Comparison of ENCODE assay signal across 18 mouse cellular contexts in genomic region chr12:111882852-111883251, GRCm38 (mm10). TPM values are rescaled to one million over a fixed set of nuclear protein-coding genes. Genes with fewer than 3 reads are reported as not detected.
A peak's percentile ranks its signal among the peaks of the same experiment; 100 is the strongest.
DNase-seq lines count a peak whose midpoint lies in the region; ATAC-seq and TF ChIP-seq lines count a peak whose summit lies in the region.
"Had no signal": no experiment of that assay in that cellular context is flagged by ENCODE, and none has a peak within 500 bp of the region (broad histone marks: within the 10 kb centered on the region; RNA-seq: fewer than 3 reads in every experiment).

No protein-coding gene starts in this region.

- no peaks in the 10 kb centered on the region for H3K9me3 ChIP-seq in heart, embryonic 15.5 days (replicated peaks)
- H3K9me3 ChIP-seq in CH12.LX (replicated peaks; ENCODE audit: low read length): no peaks in the 10 kb centered on the region
- no peaks in the 10 kb centered on the region for H3K9me3 ChIP-seq in intestine, embryonic 16.5 days (ENCODE audit: control insufficient read depth, low read length)
- H3K9me3 ChIP-seq: embryonic facial prominence, embryonic 12.5 days; limb, embryonic 15.5 days; liver, embryonic 15.5 days had no signal

- no peak for TF ChIP-seq EP300 in CH12.LX (IDR thresholded peaks at IDR 0.05; ENCODE audit: low read length)

- peaks cover 25% of the 10 kb centered on the region for H3K4me1 ChIP-seq in heart, embryonic 15.5 days (replicated peaks)
- H3K4me1 ChIP-seq in CH12.LX (ENCODE audit: control insufficient read depth in 1 of 2, insufficient read depth in 2 of 2): peaks cover 0 to 11% of the 10 kb centered on the region in 2 experiments; a peak in 2 of 4 replicates
- H3K4me1 ChIP-seq in intestine, embryonic 16.5 days (ENCODE audit: control insufficient read depth, insufficient read depth, low read length): peaks cover 3% of the 10 kb centered on the region
- H3K4me1 ChIP-seq: embryonic facial prominence, embryonic 12.5 days had no signal

- H3K36me3 ChIP-seq in heart, embryonic 15.5 days: no peaks in the 10 kb centered on the region
- H3K36me3 ChIP-seq in CH12.LX (replicated peaks in 1 of 2; ENCODE audit: control insufficient read depth in 1 of 2, insufficient read depth in 1 of 2, low read length in 1 of 2): no peaks in the 10 kb centered on the region
- H3K36me3 ChIP-seq in intestine, embryonic 16.5 days (ENCODE audit: control insufficient read depth, insufficient read depth, low read length): no peaks in the 10 kb centered on the region
- H3K36me3 ChIP-seq: embryonic facial prominence, embryonic 12.5 days; limb, embryonic 15.5 days; liver, embryonic 15.5 days had no signal

- ATAC-seq in heart, embryonic 15.5 days (replicated peaks; ENCODE audit: insufficient number of reproducible peaks, insufficient read depth, low FRiP score, low read depth): peak; percentile 85
- peak; percentile 73 for ATAC-seq in intestine, embryonic 16.5 days
- ATAC-seq: forebrain, embryonic 14.5 days; hindbrain, embryonic 16.5 days had no signal

- no peak overlapping the region for H3K4me3 ChIP-seq in heart, embryonic 15.5 days
- H3K4me3 ChIP-seq in CH12.LX (replicated peaks in 1 of 3; ENCODE audit: low read depth in 2 of 3, low read length in 2 of 3, poor library complexity in 1 of 3): no peak overlapping the region
- no peak overlapping the region for H3K4me3 ChIP-seq in intestine, embryonic 16.5 days (ENCODE audit: low read length)
- H3K4me3 ChIP-seq: embryonic facial prominence, embryonic 12.5 days; limb, embryonic 15.5 days; liver, embryonic 15.5 days had no signal

- TF ChIP-seq RAD21 in CH12.LX (IDR thresholded peaks at IDR 0.05; ENCODE audit: low read depth, low read length): no peak

- no peak overlapping the region for H3K9ac ChIP-seq in heart, embryonic 15.5 days
- no peak overlapping the region for H3K9ac ChIP-seq in CH12.LX (ENCODE audit: insufficient read depth, low read depth)
- no peak overlapping the region for H3K9ac ChIP-seq in intestine, embryonic 16.5 days (ENCODE audit: low read depth, low read length)
- H3K9ac ChIP-seq: embryonic facial prominence, embryonic 12.5 days; limb, embryonic 15.5 days; liver, embryonic 15.5 days had no signal

- in situ Hi-C loops in CH12.LX (cut with MboI; ENCODE audit: low pct_ligation_motif_present, low pct_unique_long_range_greater_than_20kb, low sequenced_read_pairs): no loop called here

- no peaks in the 10 kb centered on the region for H3K27me3 ChIP-seq in heart, embryonic 15.5 days
- no peaks in the 10 kb centered on the region for H3K27me3 ChIP-seq in CH12.LX (replicated peaks)
- no peaks in the 10 kb centered on the region for H3K27me3 ChIP-seq in intestine, embryonic 16.5 days (replicated peaks; ENCODE audit: control insufficient read depth, insufficient read depth, low read length)
- H3K27me3 ChIP-seq: embryonic facial prominence, embryonic 12.5 days; limb, embryonic 15.5 days; liver, embryonic 15.5 days had no signal

- H3K27ac ChIP-seq in heart, embryonic 15.5 days: peak overlapping the region; percentile 61
- H3K27ac ChIP-seq in CH12.LX (ENCODE audit: insufficient read depth, low read depth): no peak overlapping the region
- H3K27ac ChIP-seq in intestine, embryonic 16.5 days (ENCODE audit: low read length): no peak overlapping the region
- H3K27ac ChIP-seq: embryonic facial prominence, embryonic 12.5 days; limb, embryonic 15.5 days; liver, embryonic 15.5 days had no signal

- no peak overlapping the region for H3K4me2 ChIP-seq in heart, embryonic 15.5 days
- H3K4me2 ChIP-seq in CH12.LX (ENCODE audit: insufficient read depth, low read depth, poor library complexity, severe bottlenecking): no peak overlapping the region
- no peak overlapping the region for H3K4me2 ChIP-seq in intestine, embryonic 16.5 days (ENCODE audit: low read depth, low read length)
- H3K4me2 ChIP-seq: embryonic facial prominence, embryonic 12.5 days; limb, embryonic 15.5 days; liver, embryonic 15.5 days had no signal

- no peak for TF ChIP-seq POLR2A in CH12.LX (IDR thresholded peaks at IDR 0.05; ENCODE audit: low read depth, low read length)

- 19% methylated on average over 4 of the region's 4 CpGs for WGBS in heart, embryonic 15.5 days
- 25% methylated on average over 4 of the region's 4 CpGs for WGBS in intestine, embryonic 16.5 days

- intact Hi-C loops in heart, postnatal 14 days (cut with DNase I): no loop called here

- peak; percentile 69 for DNase-seq in heart, adult 11 months
- DNase-seq in heart, postnatal 14 days: no peak
- no peak for DNase-seq in heart, adult 8-10 months (ENCODE audit: low spot score)
- DNase-seq in CH12.LX (ENCODE audit: extremely low read depth): peak; percentile 19
- no peak for DNase-seq in layer of hippocampus, adult 8-10 months (ENCODE audit: low spot score in 2 of 2)
- DNase-seq: cerebellum, adult 8-10 months; gastrocnemius, postnatal 10 days; kidney, adult 2 months; kidney, postnatal 25 days; lung, postnatal 36 days; right cerebral cortex, postnatal 25 days had no signal

- dilution Hi-C loops in CH12.LX (cut with MboI; ENCODE audit: extremely low pct_ligation_motif_present, extremely low pct_unique_long_range_greater_than_20kb, low sequenced_read_pairs): no loop called here

- no peaks in the 10 kb centered on the region for H3K79me2 ChIP-seq in CH12.LX (replicated peaks; ENCODE audit: control insufficient read depth, extremely low read depth, insufficient read depth, poor library complexity, severe bottlenecking)

- TF ChIP-seq CTCF in CH12.LX (conservative IDR thresholded peaks at IDR 0.05 in 1 of 2, IDR thresholded peaks at IDR 0.05 in 1 of 2; ENCODE audit: low read depth in 2 of 2, low read length in 2 of 2): no peak

TF ChIP-seq in CH12.LX, 34 proteins besides CTCF, POLR2A, EP300 and RAD21:
- peak; percentile 66 for TF ChIP-seq BHLHE40 (IDR thresholded peaks at IDR 0.05; ENCODE audit: low read depth, low read length)
- TF ChIP-seq ZKSCAN1 (IDR thresholded peaks at IDR 0.05; ENCODE audit: borderline replicate concordance, low read depth, low read length): no peak

RNA-seq across cellular contexts. Expression of gene Ppp1r13b, which starts 25.1 kb away (rescaled TPM):
- total RNA-seq in heart, postnatal 14 days (2021): 10 to 100 TPM; 21.1 to 21.5 TPM
- 11.1 and 15.3 TPM in 2 replicates for polyA plus RNA-seq in heart, embryonic 15.5 days (2015; fragmentation: Nextera tagmentation; extraction: Ambion mirVana)
- total RNA-seq in heart, adult 8-10 months (2022): 10 to 100 TPM; 16.7 to 20.8 (median 18.6) TPM
- 0.64 and 0.76 TPM in 2 replicates for total RNA-seq in CH12.LX (2012; rRNA removed)
- 0.34 and 0.42 TPM in 2 replicates for total RNA-seq in CH12.LX (2014; rRNA removed)
- polyA plus RNA-seq in CH12.LX (2012; ENCODE audit: insufficient read length, low read depth): 1.3 and 2.0 TPM in 2 replicates
- 5.6 and 7.9 TPM in 2 replicates for polyA plus RNA-seq in intestine, embryonic 16.5 days (2015; fragmentation: Nextera tagmentation; extraction: Ambion mirVana)
- total RNA-seq in layer of hippocampus, adult 8-10 months (2022): 10 to 100 TPM; 72.0 to 91.8 (median 79.2) TPM

Comparison
In these comparisons a context has a peak if more than half of its experiments do, and no peak if none do; other contexts are left out.
1. DNase-seq: peak in heart, adult 11 months (single experiment) and CH12.LX (single experiment); none in heart, postnatal 14 days (0 of 2), heart, adult 8-10 months (single experiment) and layer of hippocampus, adult 8-10 months (0 of 2).
2. RNA of gene Ppp1r13b, which starts 25.1 kb away (total RNA-seq): 72.0 to 91.8 TPM in layer of hippocampus, adult 8-10 months, 21.1 to 21.5 TPM in heart, postnatal 14 days and 16.7 to 20.8 TPM in heart, adult 8-10 months; 0.34 to 0.76 TPM in CH12.LX; every median in the first group is over 10 times any median in the second.